Mouse (Mus musculus) cerebellum, adult 2 months (tissue): Measurements from ENCODE around the gene Nxph4. TPM values are rescaled to one million over a fixed set of nuclear protein-coding genes. Genes with fewer than 3 reads are reported as not detected.

Experiments
- DNase-seq, 2 experiments: peaks; one replicate each; pipeline ENCODE4 v3.0.0; 2021
- H3K27ac ChIP-seq: fragments of 200-500 bp; 2 replicates; pipeline ENCODE4 v1.5.1; 2012; ENCODE audit warnings: low read length, control low read depth, inconsistent platforms; ENCODE audit not compliant: insufficient read depth
- H3K27me3 ChIP-seq: fragments of 200-500 bp; 2 replicates; pipeline ENCODE4 v1.6.1; 2012; ENCODE audit warnings: inconsistent platforms, mild to moderate bottlenecking, low read length, moderate library complexity; ENCODE audit not compliant: control insufficient read depth, insufficient read depth
- H3K4me1 ChIP-seq: fragments of 200-500 bp; 2 replicates; pipeline ENCODE4 v1.6.1; 2011; ENCODE audit warnings: low read length; ENCODE audit not compliant: control insufficient read depth, insufficient read depth
- H3K4me3 ChIP-seq: fragments of 200-500 bp; replicated peaks from 2 replicates; pipeline ENCODE3; 2011; ENCODE audit warnings: mild to moderate bottlenecking, low read depth, low read length, control low read depth; ENCODE audit not compliant: insufficient read depth
- CTCF ChIP-seq: fragments of 200-500 bp; IDR thresholded peaks from 2 replicates; pipeline ENCODE4 v1.5.1; 2011; ENCODE audit warnings: low read depth, mild to moderate bottlenecking, control low read depth, low read length, moderate library complexity, borderline replicate concordance; ENCODE audit not compliant: insufficient read depth
- POLR2A ChIP-seq: fragments of 200-500 bp; IDR thresholded peaks from 2 replicates; pipeline ENCODE4 v1.6.1; 2011; ENCODE audit warnings: low read length, control low read depth, borderline replicate concordance; ENCODE audit not compliant: insufficient read depth
- WGBS: fragments of 180-500 bp; shearing (Covaris S2); methylation state at CpG from one replicate; pipeline ENCODE4 v1.1.7; 2018; 5-methylcytosine and 5-hydroxymethylcytosine counted together
- polyA plus RNA-seq: library from polyadenylated mRNA; depleted of rRNA; stranded (reverse); fragments of >200 nt; gene quantifications from 2 replicates; pipeline ENCODE4 v1.2.3, GENCODE M21; 2012

Gene Nxph4
- polyA plus RNA-seq, 1 experiment: 33.8 TPM

- 82% methylated on average over 5 of the region's 5 CpGs for WGBS
- Histone ChIP-seq H3K27ac (no peak overlapping the region), H3K4me3 (no peak overlapping the region), H3K4me1 (peaks cover 9% of the 10 kb centered on the region), H3K27me3 (no peaks in the 10 kb centered on the region)
- no peak for DNase-seq
- no peak for TF ChIP-seq POLR2A
- TF ChIP-seq CTCF: no peak
Measured at GRCm38 (mm10) chr10:127572281-127572680, 37.9 kb upstream of the Nxph4 start.

GRCm38 (mm10) chr10:127570937-127571641 is 36.7 kb upstream of the Nxph4 start:
- WGBS: 87% methylated on average over 17 of the region's 17 CpGs
- H3K4me1 ChIP-seq: peaks cover 13% of the 10 kb centered on the region
- H3K4me3 ChIP-seq: no peak overlapping the region
- no peaks in the 10 kb centered on the region for H3K27me3 ChIP-seq
- DNase-seq: no peak
- no peak overlapping the region for H3K27ac ChIP-seq
- TF ChIP-seq CTCF (no peak), POLR2A (no peak)

DNA sequence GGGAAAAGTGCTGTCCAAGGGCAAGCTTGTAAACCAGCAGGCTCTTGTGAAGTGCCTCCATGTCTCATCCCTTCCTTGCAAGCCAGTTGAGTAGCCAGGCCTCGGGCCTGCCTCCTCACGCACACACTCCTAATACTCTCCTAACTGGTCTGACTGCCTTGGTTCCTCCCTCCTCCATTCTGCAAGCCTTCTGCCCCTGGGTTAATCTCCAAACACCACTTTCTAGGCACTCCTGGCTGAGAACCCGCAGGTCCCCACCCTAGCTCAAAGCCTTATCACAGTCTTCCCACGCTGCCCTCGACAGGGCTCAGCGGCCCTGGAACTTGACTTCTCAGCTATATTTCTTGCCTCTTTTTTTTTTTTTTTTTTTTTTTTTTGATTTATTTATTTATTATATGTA is 36.0 kb upstream of the Nxph4 start:
- no peak for DNase-seq
- H3K27ac ChIP-seq: no peak overlapping the region
- no peak overlapping the region for H3K4me3 ChIP-seq
- H3K27me3 ChIP-seq: no peaks in the 10 kb centered on the region
- H3K4me1 ChIP-seq: peaks cover 13% of the 10 kb centered on the region
- TF ChIP-seq POLR2A (no peak), CTCF (no peak)
- WGBS: 86% methylated on average over 6 of the region's 6 CpGs

GRCm38 (mm10) chr10:127569450-127569849 is 35.1 kb upstream of the Nxph4 start:
- Histone ChIP-seq H3K4me3 (no peak overlapping the region), H3K27ac (no peak overlapping the region), H3K4me1 (peaks cover 14% of the 10 kb centered on the region), H3K27me3 (no peaks in the 10 kb centered on the region)
- DNase-seq: peak; percentile 71 to 72
- WGBS: 11% methylated on average over 3 of the region's 3 CpGs
- TF ChIP-seq CTCF (peak; percentile 74), POLR2A (no peak)

- WGBS: 27% methylated on average over 28 of the region's 28 CpGs
- no peak for TF ChIP-seq CTCF
- TF ChIP-seq POLR2A: no peak
- peak; percentile 48 to 52 for DNase-seq
- peaks cover 17% of the 10 kb centered on the region for H3K4me1 ChIP-seq
- H3K27ac ChIP-seq: no peak overlapping the region
- H3K27me3 ChIP-seq: no peaks in the 10 kb centered on the region
- H3K4me3 ChIP-seq: no peak overlapping the region
Measured at GRCm38 (mm10) chr10:127566553-127567326, 32.4 kb upstream of the Nxph4 start.

DNA sequence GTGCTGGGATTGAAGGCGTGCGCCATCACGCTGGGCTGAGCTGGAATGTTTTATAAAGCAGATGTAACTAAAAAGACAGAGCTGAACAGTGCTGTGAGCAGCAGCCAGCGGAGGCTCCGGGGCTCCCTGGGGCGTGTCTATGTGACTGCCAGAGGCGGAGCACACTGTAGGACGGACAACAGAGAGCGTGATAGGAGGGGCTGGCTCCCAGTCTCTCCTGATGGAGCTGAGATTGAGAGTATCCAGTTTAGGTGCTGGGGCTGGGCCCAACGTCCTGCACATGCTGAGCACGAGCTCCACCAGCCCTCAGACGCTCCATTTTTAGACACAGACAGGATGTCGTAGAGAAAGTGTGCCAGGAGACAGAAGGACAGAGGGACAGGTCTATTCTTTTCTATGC is 29.9 kb upstream of the Nxph4 start:
- Histone ChIP-seq H3K4me1 (peaks cover 17% of the 10 kb centered on the region), H3K4me3 (no peak overlapping the region), H3K27me3 (no peaks in the 10 kb centered on the region), H3K27ac (no peak overlapping the region)
- WGBS: 22% methylated on average over 13 of the region's 13 CpGs
- no peak for DNase-seq
- TF ChIP-seq CTCF (no peak), POLR2A (no peak)

- DNase-seq: no peak
- H3K4me1 ChIP-seq: peaks cover 17% of the 10 kb centered on the region
- H3K27ac ChIP-seq: no peak overlapping the region
- no peak for TF ChIP-seq POLR2A
- TF ChIP-seq CTCF: no peak
- H3K4me3 ChIP-seq: no peak overlapping the region
- 70% methylated on average over 8 of the region's 8 CpGs for WGBS
- no peaks in the 10 kb centered on the region for H3K27me3 ChIP-seq
Measured at GRCm38 (mm10) chr10:127563840-127564239, 29.5 kb upstream of the Nxph4 start.

DNA sequence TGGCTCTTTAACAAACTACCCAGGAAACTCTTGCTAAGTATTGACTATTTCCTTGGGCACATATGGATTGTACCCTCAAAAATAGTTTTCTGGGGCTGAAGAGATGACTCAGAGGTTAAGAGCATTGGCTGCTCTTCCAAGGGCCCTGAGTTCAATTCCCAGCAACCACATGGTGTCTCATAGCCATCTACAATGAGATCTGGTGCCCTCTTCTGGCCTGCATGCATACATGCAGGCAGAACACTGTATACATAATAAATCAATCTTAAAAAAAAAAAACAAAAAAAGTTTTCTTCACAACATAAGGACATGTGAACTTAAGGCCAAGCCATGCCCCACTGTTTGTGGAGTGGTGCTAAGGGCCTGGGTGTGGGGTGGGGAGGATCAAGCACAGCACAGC is 26.8 kb upstream of the Nxph4 start:
- no peak for DNase-seq
- no peaks in the 10 kb centered on the region for H3K27me3 ChIP-seq
- peaks cover 4% of the 10 kb centered on the region for H3K4me1 ChIP-seq
- TF ChIP-seq CTCF: no peak
- TF ChIP-seq POLR2A: no peak
- no peak overlapping the region for H3K27ac ChIP-seq
- H3K4me3 ChIP-seq: no peak overlapping the region
